8 mouse cellular contexts compared by ENCODE assay signal in genomic region chr16:50428871-50429691, GRCm38 (mm10). TPM values are rescaled to one million over a fixed set of nuclear protein-coding genes. Genes with fewer than 3 reads are reported as not detected.
DNase-seq lines count a peak whose midpoint lies in the region; ATAC-seq and TF ChIP-seq lines count a peak whose summit lies in the region.

No protein-coding gene starts in this region.

- in situ Hi-C loops in ES-E14 (cut with MboI; ENCODE audit: low sequenced_read_pairs in 2 of 2, unreplicated experiment in 2 of 2), result no loop called here

- peaks cover 0 to 10% of the 10 kb centered on the region in 2 experiments; a peak in 2 of 4 replicates for H3K4me1 ChIP-seq in ES-E14 (ENCODE audit: control insufficient read depth in 2 of 2, insufficient read depth in 2 of 2, low read length in 2 of 2, poor library complexity in 1 of 2)
- H3K4me1 ChIP-seq in heart, embryonic 15.5 days (replicated peaks), result peaks cover 11% of the 10 kb centered on the region
- 0 out of 2 replicates have a peak, but pooled peaks cover 5% of the 10 kb centered on the region for H3K4me1 ChIP-seq in stomach, embryonic 14.5 days (ENCODE audit: control insufficient read depth, insufficient read depth, low read length)

- H3K27me3 ChIP-seq in heart, embryonic 15.5 days, result no peaks in the 10 kb centered on the region
- no peaks in the 10 kb centered on the region for H3K27me3 ChIP-seq in stomach, embryonic 14.5 days (ENCODE audit: control insufficient read depth, insufficient read depth, low read length)

- H3K4me3 ChIP-seq in ES-E14 (ENCODE audit: insufficient read depth in 1 of 2, low read depth in 1 of 2, low read length in 2 of 2, poor library complexity in 1 of 2, severe bottlenecking in 1 of 2), result peak overlapping the region; percentile 87 to 95
- peak overlapping the region; percentile 74 for H3K4me3 ChIP-seq in heart, embryonic 15.5 days
- peak overlapping the region; percentile 91 for H3K4me3 ChIP-seq in stomach, embryonic 14.5 days (ENCODE audit: low read depth, low read length)

- no peak for ATAC-seq in heart, embryonic 15.5 days (replicated peaks; ENCODE audit: insufficient number of reproducible peaks, insufficient read depth, low FRiP score, low read depth)
- peak; percentile 5; the same call in 1 of the 2 replicates for ATAC-seq in megakaryocyte progenitor cell, adult 5-6 weeks (replicated peaks; ENCODE audit: poor library complexity)
- no peak for ATAC-seq in stomach, embryonic 14.5 days (ENCODE audit: insufficient number of reproducible peaks, insufficient read depth, low FRiP score, low read depth)

- H3K27ac ChIP-seq in ES-E14 (ENCODE audit: insufficient read depth, low read depth, low read length, poor library complexity, severe bottlenecking), result no peak overlapping the region
- H3K27ac ChIP-seq in heart, embryonic 15.5 days, result peak overlapping the region; percentile 96
- H3K27ac ChIP-seq in stomach, embryonic 14.5 days (ENCODE audit: low read length), result 0 out of 2 replicates have a peak overlapping the region, but pooled peaks have one; percentile 61

- peak; percentile 59 for DNase-seq in adrenal gland, adult 2 months
- no peak for DNase-seq in adrenal gland, postnatal 4 days (ENCODE audit: low spot score in 2 of 2)
- DNase-seq in ES-E14 (ENCODE audit: low read depth, low spot score), result no peak
- DNase-seq in embryo, embryonic 10 days (ENCODE audit: low spot score), result peak; percentile 42
- DNase-seq in kidney, postnatal 36 days, result peak; percentile 4 to 45

- peak overlapping the region; percentile 39 for H3K9ac ChIP-seq in ES-E14 (ENCODE audit: insufficient read depth, low read depth, low read length, poor library complexity, severe bottlenecking)
- H3K9ac ChIP-seq in heart, embryonic 15.5 days, result peak overlapping the region; percentile 82
- peak overlapping the region; percentile 87 for H3K9ac ChIP-seq in stomach, embryonic 14.5 days (replicated peaks; ENCODE audit: low read depth, low read length)

- H3K4me2 ChIP-seq in heart, embryonic 15.5 days, result peak overlapping the region; percentile 98
- peak overlapping the region; percentile 93 for H3K4me2 ChIP-seq in stomach, embryonic 14.5 days (replicated peaks; ENCODE audit: low read depth, low read length)

- H3K9me3 ChIP-seq in ES-E14 (ENCODE audit: control insufficient read depth, insufficient read depth, low read depth, low read length), result no peaks in the 10 kb centered on the region
- no peaks in the 10 kb centered on the region for H3K9me3 ChIP-seq in heart, embryonic 15.5 days (replicated peaks)
- H3K9me3 ChIP-seq in stomach, embryonic 14.5 days (ENCODE audit: control insufficient read depth, low read depth, low read length), result no peaks in the 10 kb centered on the region

- no peaks in the 10 kb centered on the region for H3K36me3 ChIP-seq in ES-E14 (ENCODE audit: control insufficient read depth, insufficient read depth, low read length, poor library complexity, severe bottlenecking)
- no peaks in the 10 kb centered on the region for H3K36me3 ChIP-seq in heart, embryonic 15.5 days
- H3K36me3 ChIP-seq in stomach, embryonic 14.5 days (ENCODE audit: control insufficient read depth, insufficient read depth, low read length), result no peaks in the 10 kb centered on the region

- WGBS in heart, embryonic 15.5 days, result 8% methylated on average over 23 of the region's 23 CpGs
- WGBS in stomach, embryonic 14.5 days, result 5% methylated on average over 23 of the region's 23 CpGs

TF ChIP-seq in ES-E14, 5 proteins besides CTCF, POLR2A, EP300 and RAD21:
- TF ChIP-seq HCFC1 (IDR thresholded peaks at IDR 0.05; ENCODE audit: borderline replicate concordance, insufficient read depth, low read length), result no peak
TF ChIP-seq in ES-E14: peak in this region for 0.

RNA-seq across cellular contexts. Expression of gene Bbx, which starts 3.1 kb away (rescaled TPM):
- 10 to 100 TPM; 33.1 to 34.3 TPM for total RNA-seq in adrenal gland, adult 2 months (2021)
- 5.8 and 8.4 TPM in 2 replicates for polyA plus RNA-seq in adrenal gland, adult 2 months (2012; rRNA removed)
- total RNA-seq in adrenal gland, postnatal 4 days (2021), result 10 to 100 TPM; 46.5 to 49.4 TPM
- 24.9 and 31.2 TPM in 2 replicates for total RNA-seq in ES-E14 (2012; rRNA removed)
- 32.8 and 33.4 TPM in 2 replicates for polyA plus RNA-seq in heart, embryonic 15.5 days (2015; fragmentation: Nextera tagmentation; extraction: Ambion mirVana)
- total RNA-seq in megakaryocyte progenitor cell, adult 5-6 weeks (2015), result 22.9 and 27.6 TPM in 2 replicates
- 20.9 and 33.1 TPM in 2 replicates for total RNA-seq in megakaryocyte progenitor cell, adult 5-6 weeks (2017)
- 50.2 and 50.4 TPM in 2 replicates for polyA plus RNA-seq in stomach, embryonic 14.5 days (2014; fragmentation: Nextera tagmentation; extraction: Ambion mirVana)

Comparison
In these comparisons a context has a peak if more than half of its experiments do, and no peak if none do; other contexts are left out.
1. DNase-seq: peak in adrenal gland, adult 2 months (single experiment), embryo, embryonic 10 days (single experiment) and kidney, postnatal 36 days (2 of 2); none in adrenal gland, postnatal 4 days (0 of 2) and ES-E14 (single experiment).
2. Peak in every context shown above with its lines, with median percentiles within 50 percentile points of each other: H3K4me3 ChIP-seq and H3K9ac ChIP-seq.